Mouse (Mus musculus) hindbrain, embryonic 14.5 days (tissue): Measurements from ENCODE around the gene Acads. TPM values are rescaled to one million over a fixed set of nuclear protein-coding genes. Genes with fewer than 3 reads are reported as not detected.

ENCODE experiments used
- ATAC-seq: fragments of 200-750 bp; cut with Nextera tagmentation; 2 replicates; pipeline ENCODE4 v1.8.0; 2017; ENCODE audit warnings: moderate number of reproducible peaks, mild to moderate bottlenecking, moderate TSS enrichment, moderate library complexity; ENCODE audit not compliant: low FRiP score
- DNase-seq: peaks from one replicate; pipeline ENCODE4 v3.0.0-alpha.2; 2015; ENCODE audit warnings: low spot score
- H3K27ac ChIP-seq: fragments of 300-500 bp; sonication (generic); 2 replicates; pipeline ENCODE4 v1.5.1; 2014; ENCODE audit warnings: mild to moderate bottlenecking, moderate library complexity
- H3K27me3 ChIP-seq: fragments of 300-500 bp; sonication (generic); 2 replicates; pipeline ENCODE4 v1.6.1; 2014; ENCODE audit warnings: mild to moderate bottlenecking, low read length, mixed read lengths; ENCODE audit not compliant: control insufficient read depth, insufficient read depth
- H3K36me3 ChIP-seq: fragments of 300-500 bp; sonication (generic); replicated peaks from 2 replicates; pipeline ENCODE4 v1.6.1; 2014; ENCODE audit not compliant: control insufficient read depth, insufficient read depth
- H3K4me1 ChIP-seq: fragments of 300-500 bp; sonication (generic); replicated peaks from 2 replicates; pipeline ENCODE4 v1.6.1; 2014; ENCODE audit warnings: antibody characterized with exemption, low read length, mixed read lengths; ENCODE audit not compliant: control insufficient read depth, insufficient read depth
- H3K4me2 ChIP-seq: fragments of 300-500 bp; sonication (generic); replicated peaks from 2 replicates; pipeline ENCODE4 v1.6.1; 2014; ENCODE audit warnings: mild to moderate bottlenecking, moderate library complexity
- H3K4me3 ChIP-seq: fragments of 300-500 bp; sonication (generic); replicated peaks from 2 replicates; pipeline ENCODE4 v1.5.1; 2014; ENCODE audit warnings: mild to moderate bottlenecking, low read length
- H3K9ac ChIP-seq: fragments of 300-500 bp; sonication (generic); 2 replicates; pipeline ENCODE4 v1.6.1; 2014
- H3K9me3 ChIP-seq: fragments of 300-500 bp; sonication (generic); 2 replicates; pipeline ENCODE4 v1.6.1; 2016; ENCODE audit warnings: low read length; ENCODE audit not compliant: control insufficient read depth
- whole genome bisulfite sequencing: fragments of 180-500 bp; shearing (Covaris S2); extraction: QIAGEN DNeasy Blood & Tissue Kit; methylation state at CpG from one replicate; pipeline ENCODE4 v1.1.7; 2014; 5-methylcytosine and 5-hydroxymethylcytosine counted together
- polyA plus RNA-seq: library from polyadenylated mRNA; unstranded; fragments of >200 nt; fragmentation: Nextera tagmentation; extraction: Ambion mirVana; gene quantifications from 2 replicates; pipeline ENCODE4 v1.2.1, GENCODE M21; 2014

Acads gene
- polyA plus RNA-seq, 1 experiment from 2014 or later, result 12.5 TPM

DNA sequence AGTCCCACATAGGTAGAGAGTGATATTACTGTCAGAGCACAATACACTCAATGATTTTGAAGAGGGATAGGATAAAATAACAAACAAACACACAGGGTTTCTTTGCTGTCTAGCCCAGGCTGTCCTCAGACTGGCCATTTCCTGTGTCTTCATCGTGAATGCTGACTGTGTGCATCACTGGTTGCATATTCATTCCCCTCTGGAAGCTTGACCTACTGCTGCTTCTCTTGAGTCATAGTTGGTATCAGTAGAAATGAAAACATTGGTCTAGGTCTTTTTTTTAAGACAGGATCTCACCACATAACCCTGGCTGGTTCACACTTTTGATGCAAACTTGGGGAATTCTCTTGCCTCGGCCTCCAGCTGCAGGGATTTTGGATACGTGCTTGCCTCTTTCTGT is 49.5 kb downstream of the Acads start:
- Histone ChIP-seq H3K27me3 (no peaks in the 10 kb centered on the region), H3K27ac (no peak overlapping the region), H3K36me3 (0 out of 2 replicates have a peak, but pooled peaks cover 2% of the 10 kb centered on the region), H3K9ac (no peak overlapping the region), H3K4me3 (no peak overlapping the region), H3K9me3 (no peaks in the 10 kb centered on the region), H3K4me1 (no peaks in the 10 kb centered on the region), H3K4me2 (no peak overlapping the region)
- ATAC-seq, result no peak
- WGBS, result 89% methylated on average over 3 of the region's 3 CpGs
- no peak for DNase-seq

GRCm38 (mm10) chr5:115068671-115069421 is 50.3 kb downstream of the Acads start:
- H3K4me3 ChIP-seq, result no peak overlapping the region
- no peaks in the 10 kb centered on the region for H3K27me3 ChIP-seq
- H3K4me2 ChIP-seq, result no peak overlapping the region
- no peaks in the 10 kb centered on the region for H3K9me3 ChIP-seq
- no peak overlapping the region for H3K9ac ChIP-seq
- WGBS, result 86% methylated on average over 11 of the region's 11 CpGs
- no peaks in the 10 kb centered on the region for H3K4me1 ChIP-seq
- ATAC-seq (no peak), DNase-seq (no peak)
- no peak overlapping the region for H3K27ac ChIP-seq
- H3K36me3 ChIP-seq, result peaks cover 7% of the 10 kb centered on the region; the same call in 1 of the 2 replicates

DNA sequence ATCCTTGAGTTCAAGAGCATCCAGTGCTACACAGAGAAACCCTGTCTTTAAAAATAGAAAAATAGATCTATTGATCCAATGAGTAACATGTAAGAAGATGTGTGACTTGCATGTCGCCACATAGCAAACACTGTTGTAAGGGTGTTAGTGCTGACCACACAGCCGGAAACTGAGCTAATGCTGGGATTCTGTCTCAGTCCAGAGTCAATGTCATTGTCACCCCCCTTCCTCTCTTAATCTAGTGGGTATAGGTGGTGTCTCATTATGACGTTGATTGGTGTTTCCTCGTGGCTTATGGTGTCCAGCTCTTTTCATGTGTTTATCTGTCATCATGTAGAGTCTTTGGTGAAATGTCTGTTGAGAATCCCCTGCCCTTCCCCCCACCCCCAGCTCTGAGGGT is 52.9 kb downstream of the Acads start:
- DNase-seq (no peak), ATAC-seq (no peak)
- peaks cover 8% of the 10 kb centered on the region; the same call in 1 of the 2 replicates for H3K36me3 ChIP-seq
- no peak overlapping the region for H3K9ac ChIP-seq
- no peaks in the 10 kb centered on the region for H3K9me3 ChIP-seq
- H3K4me2 ChIP-seq, result no peak overlapping the region
- no peak overlapping the region for H3K4me3 ChIP-seq
- no peaks in the 10 kb centered on the region for H3K27me3 ChIP-seq
- H3K27ac ChIP-seq, result no peak overlapping the region
- no peaks in the 10 kb centered on the region for H3K4me1 ChIP-seq
- WGBS, result 83% methylated on average over 4 of the region's 4 CpGs

DNA sequence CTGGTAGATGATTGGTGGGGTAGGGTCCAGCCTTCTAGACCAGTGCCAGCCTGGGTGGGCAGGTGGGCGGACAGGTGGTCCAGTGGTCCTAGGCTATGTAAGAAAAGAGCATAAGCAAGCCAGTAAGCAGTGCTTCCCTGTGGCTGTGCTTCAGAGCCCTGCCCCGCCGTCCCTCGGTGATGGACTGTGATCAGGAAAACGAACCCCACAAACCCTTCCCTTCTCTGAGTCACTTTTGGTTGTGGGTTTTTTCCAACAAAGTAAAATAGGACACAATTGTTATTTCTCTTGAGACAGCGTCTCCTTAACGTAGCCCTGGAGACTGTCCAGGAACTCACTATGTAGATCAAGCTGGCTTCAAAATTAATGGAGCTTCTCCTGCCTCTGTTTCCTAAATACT is 55.8 kb downstream of the Acads start:
- Histone ChIP-seq H3K27me3 (no peaks in the 10 kb centered on the region), H3K4me3 (no peak overlapping the region), H3K4me1 (no peaks in the 10 kb centered on the region; the same call in 1 of the 2 replicates), H3K9me3 (no peaks in the 10 kb centered on the region), H3K27ac (no peak overlapping the region), H3K4me2 (no peak overlapping the region), H3K36me3 (peaks cover 8% of the 10 kb centered on the region; the same call in 1 of the 2 replicates), H3K9ac (no peak overlapping the region)
- 88% methylated on average over 7 of the region's 7 CpGs for WGBS
- no peak for DNase-seq
- ATAC-seq, result no peak

GRCm38 (mm10) chr5:115062566-115062965 is 56.6 kb downstream of the Acads start:
- Histone ChIP-seq H3K36me3 (peaks cover 8% of the 10 kb centered on the region; the same call in 1 of the 2 replicates), H3K27me3 (no peaks in the 10 kb centered on the region), H3K4me1 (no peaks in the 10 kb centered on the region; the same call in 1 of the 2 replicates), H3K9me3 (no peaks in the 10 kb centered on the region), H3K27ac (no peak overlapping the region), H3K9ac (no peak overlapping the region), H3K4me3 (no peak overlapping the region), H3K4me2 (no peak overlapping the region)
- DNase-seq, result no peak
- WGBS, result 61% methylated on average over 1 of the region's 1 CpGs
- no peak for ATAC-seq

GRCm38 (mm10) chr5:115060977-115061376 is 58.2 kb downstream of the Acads start:
- H3K4me1 ChIP-seq, result no peaks in the 10 kb centered on the region; the same call in 1 of the 2 replicates
- DNase-seq, result no peak
- ATAC-seq, result no peak
- no peak overlapping the region for H3K9ac ChIP-seq
- H3K9me3 ChIP-seq, result no peaks in the 10 kb centered on the region
- H3K27ac ChIP-seq, result no peak overlapping the region
- no peaks in the 10 kb centered on the region for H3K27me3 ChIP-seq
- no peak overlapping the region for H3K4me2 ChIP-seq
- H3K4me3 ChIP-seq, result no peak overlapping the region
- H3K36me3 ChIP-seq, result peaks cover 8% of the 10 kb centered on the region; the same call in 1 of the 2 replicates
- 94% methylated on average over 3 of the region's 3 CpGs for WGBS

Other genes starting within 250 kb of the Acads start
- 3.7 and 5.0 TPM in 2 replicates for gene Oasl2, start 222.4 kb downstream of the Acads start, polyA plus RNA-seq
- 0.13 and 0.25 TPM in 2 replicates for gene Oasl1, start 196.1 kb downstream of the Acads start, polyA plus RNA-seq
- gene 2210016L21Rik, start 177.2 kb downstream of the Acads start, polyA plus RNA-seq, result 126 and 135 TPM in 2 replicates
- gene Hnf1a, start 148.3 kb downstream of the Acads start, polyA plus RNA-seq, result 0.07 TPM in 1 of 2 replicates, not detected in the other
- 30.1 and 31.5 TPM in 2 replicates for gene Sppl3, start 108.2 kb downstream of the Acads start, polyA plus RNA-seq
- 49.1 and 53.0 TPM in 2 replicates for gene Gm10401, start 21.1 kb downstream of the Acads start, polyA plus RNA-seq
- gene Unc119b, start 15.6 kb upstream of the Acads start, polyA plus RNA-seq, result 31.2 and 39.0 TPM in 2 replicates
- gene Mlec, start 38.8 kb upstream of the Acads start, polyA plus RNA-seq, result 21.0 and 26.4 TPM in 2 replicates
- 17.7 and 22.8 TPM in 2 replicates for gene Cabp1, start 75.0 kb upstream of the Acads start, polyA plus RNA-seq
- gene Pop5, start 116.5 kb upstream of the Acads start, polyA plus RNA-seq, result 107 and 114 TPM in 2 replicates
- 101 and 113 TPM in 2 replicates for gene Rnf10, start 153.6 kb upstream of the Acads start, polyA plus RNA-seq
- 52.5 and 57.6 TPM in 2 replicates for gene Coq5, start 160.3 kb upstream of the Acads start, polyA plus RNA-seq
- gene Dynll1, start 181.7 kb upstream of the Acads start, polyA plus RNA-seq, result 1,269 and 1,310 TPM in 2 replicates
- 140 and 145 TPM in 2 replicates for gene Srsf9, start 207.8 kb upstream of the Acads start, polyA plus RNA-seq
- gene Gatc, start 221.8 kb upstream of the Acads start, polyA plus RNA-seq, result 41.8 and 42.2 TPM in 2 replicates
- 47.6 and 50.1 TPM in 2 replicates for gene Triap1, start 221.9 kb upstream of the Acads start, polyA plus RNA-seq
- 1,199 and 1,253 TPM in 2 replicates for gene Cox6a1, start 229.6 kb upstream of the Acads start, polyA plus RNA-seq